Mouse (Mus musculus): ENCODE measurements around the gene Dctn5.
A peak's percentile ranks its signal among the peaks of the same experiment; 100 is the strongest.

The Dctn5 gene

GRCm38 (mm10) chr7:122160037-122160436, 27.2 kb downstream of the Dctn5 start:
- no peak for DNase-seq (ENCODE audit: low spot score)

GRCm38 (mm10) chr7:122163766-122164165, 30.9 kb downstream of the Dctn5 start:
- no peak for DNase-seq (ENCODE audit: low spot score)

- no peak for DNase-seq (ENCODE audit: low spot score)
Measured at GRCm38 (mm10) chr7:122167203-122167602, 34.4 kb downstream of the Dctn5 start.

DNA sequence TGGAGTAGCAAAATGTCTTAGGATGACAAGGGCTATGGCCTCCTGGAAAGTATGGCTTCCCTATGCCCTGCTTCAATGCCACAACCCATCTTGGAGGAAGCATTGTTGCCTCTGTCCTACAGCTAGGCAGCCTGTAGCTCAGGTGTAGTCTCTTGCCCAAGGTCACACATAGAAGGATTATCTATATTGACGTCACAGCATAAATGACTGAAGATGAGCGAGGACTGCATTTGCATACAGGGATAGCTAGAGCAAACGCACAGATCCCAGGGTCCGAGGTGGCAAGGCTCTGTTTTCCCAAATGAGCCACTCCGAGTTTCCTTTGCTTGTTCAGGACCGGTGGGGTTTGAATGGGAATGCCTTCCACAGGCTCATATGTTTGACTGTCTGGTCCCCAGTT, 37.9 kb downstream of the Dctn5 start:
- no peak for DNase-seq (ENCODE audit: low spot score)

- no peak for DNase-seq (ENCODE audit: low spot score)
Measured at GRCm38 (mm10) chr7:122171613-122172012, 38.8 kb downstream of the Dctn5 start.

- no peak for DNase-seq (ENCODE audit: low spot score)
Measured at GRCm38 (mm10) chr7:122180720-122181119, 47.9 kb downstream of the Dctn5 start.

- DNase-seq (ENCODE audit: low spot score): peak; percentile 18
Measured at GRCm38 (mm10) chr7:122184569-122184968, 51.7 kb downstream of the Dctn5 start.

DNA sequence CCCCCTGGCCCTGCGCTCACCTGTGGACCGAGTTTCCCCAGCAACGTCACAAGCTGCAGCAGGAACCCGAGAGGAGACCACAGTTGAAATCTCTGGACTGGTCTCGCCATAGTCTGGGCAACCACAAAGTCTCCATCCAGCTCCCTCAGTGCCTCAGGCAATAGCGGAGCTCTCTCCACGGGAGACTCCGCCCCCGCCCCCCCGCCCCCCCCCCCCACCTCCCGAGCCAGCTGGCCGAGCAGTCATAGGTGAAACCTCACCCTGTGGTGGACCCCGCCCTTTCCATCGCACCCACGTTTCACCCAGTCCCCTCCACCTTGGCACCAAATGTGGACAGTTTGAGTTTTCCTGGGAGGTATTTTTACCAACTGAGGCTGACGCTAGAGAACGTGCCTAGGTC, 53.2 kb downstream of the Dctn5 start, which contains the start of gene Ern2:
Gene Ern2 (minus strand): TSS at position 165 of the 400 bp plus-strand sequence.
- no peak for DNase-seq (ENCODE audit: low spot score)

DNA sequence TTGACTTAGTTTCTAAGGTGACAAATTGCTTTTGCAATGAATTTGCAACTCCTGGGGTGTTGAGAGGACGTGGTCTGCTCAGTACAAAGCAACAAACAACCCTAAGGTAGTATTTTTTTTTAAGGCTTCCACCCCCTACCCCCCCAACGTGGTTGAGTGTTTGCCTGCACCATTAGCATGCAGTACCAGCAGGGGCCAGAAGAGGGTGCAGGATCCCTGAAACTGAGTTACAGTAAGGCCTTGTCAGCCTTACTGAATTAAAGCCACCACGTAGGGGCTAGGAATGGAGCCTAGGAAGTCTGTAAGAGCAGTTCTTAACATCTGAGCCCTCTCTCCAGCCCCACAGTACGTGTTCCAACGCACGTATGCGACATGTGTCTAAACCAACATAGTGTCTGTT, 56.6 kb downstream of the Dctn5 start:
- DNase-seq (ENCODE audit: low spot score): peak; percentile 46

DNA sequence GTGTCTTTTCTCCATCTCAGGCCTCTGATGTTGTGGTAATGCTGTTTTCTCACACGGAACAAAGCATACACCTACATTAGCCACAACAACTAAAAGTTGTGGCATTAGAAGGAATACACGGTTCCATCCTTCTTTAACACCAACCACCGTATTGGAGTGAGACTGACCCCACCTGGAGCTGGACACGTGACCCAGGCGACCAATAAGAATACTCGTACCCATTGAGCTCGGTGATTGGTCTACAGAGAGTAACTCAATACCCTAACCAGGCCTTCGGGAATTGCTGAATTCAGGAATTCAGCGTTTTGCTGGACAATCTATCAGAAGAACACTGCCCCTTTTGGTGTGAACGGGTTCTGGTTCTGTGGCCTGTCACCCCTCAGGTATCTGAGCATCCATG, 58.3 kb downstream of the Dctn5 start:
- DNase-seq (ENCODE audit: low spot score): no peak

DNA sequence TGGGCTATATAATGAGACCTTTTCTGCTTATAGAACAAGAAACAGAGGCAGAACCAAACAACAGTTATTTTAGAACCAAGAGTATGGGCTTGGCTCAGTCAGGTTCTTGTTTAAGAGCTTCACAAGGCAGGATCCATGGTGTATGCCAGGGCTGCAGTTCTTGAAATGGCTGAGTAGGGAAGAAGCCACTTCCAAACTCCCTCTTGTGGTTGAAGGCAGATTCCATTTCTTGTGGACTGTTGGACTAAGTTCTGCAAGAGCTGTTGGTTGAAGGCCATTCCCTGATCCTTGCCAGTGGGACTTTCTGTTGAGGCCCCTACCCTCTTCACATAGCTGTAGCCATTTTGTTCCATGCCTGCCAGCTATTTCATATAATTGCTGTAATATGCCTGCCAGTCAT, 61.1 kb downstream of the Dctn5 start:
- no peak for DNase-seq (ENCODE audit: low spot score)

DNA sequence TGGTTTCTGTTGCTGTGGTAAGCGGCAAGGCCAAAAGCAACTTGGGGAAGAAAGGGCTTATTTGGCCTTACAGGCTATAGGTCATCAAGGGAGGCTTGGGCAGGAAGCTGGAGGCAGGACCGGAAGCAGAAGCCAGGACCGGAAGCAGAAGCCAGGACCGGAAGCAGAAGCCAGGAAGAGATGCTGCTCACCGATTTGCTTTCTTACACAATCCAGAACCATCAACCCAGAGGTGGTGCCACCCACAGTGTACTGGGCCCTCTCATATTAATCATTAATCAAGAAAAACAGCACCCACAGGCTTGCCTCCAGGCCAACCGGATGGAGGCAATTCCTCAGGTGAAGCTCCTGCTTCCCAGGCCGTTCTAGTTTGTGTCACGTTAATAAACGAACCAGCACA, 63.9 kb downstream of the Dctn5 start:
- no peak for DNase-seq (ENCODE audit: low spot score)

- peak; percentile 60 for DNase-seq (ENCODE audit: low spot score)
Measured at GRCm38 (mm10) chr7:122197306-122197705, 64.5 kb downstream of the Dctn5 start.
